Mouse (Mus musculus): ENCODE measurements at regions not wholly inside any gene's neighbourhood (a gene's known extent, or its start where the extent isn't known, plus 50 kb on each side); places are given as distances from the start of the nearest gene placed in this dataset.

DNA sequence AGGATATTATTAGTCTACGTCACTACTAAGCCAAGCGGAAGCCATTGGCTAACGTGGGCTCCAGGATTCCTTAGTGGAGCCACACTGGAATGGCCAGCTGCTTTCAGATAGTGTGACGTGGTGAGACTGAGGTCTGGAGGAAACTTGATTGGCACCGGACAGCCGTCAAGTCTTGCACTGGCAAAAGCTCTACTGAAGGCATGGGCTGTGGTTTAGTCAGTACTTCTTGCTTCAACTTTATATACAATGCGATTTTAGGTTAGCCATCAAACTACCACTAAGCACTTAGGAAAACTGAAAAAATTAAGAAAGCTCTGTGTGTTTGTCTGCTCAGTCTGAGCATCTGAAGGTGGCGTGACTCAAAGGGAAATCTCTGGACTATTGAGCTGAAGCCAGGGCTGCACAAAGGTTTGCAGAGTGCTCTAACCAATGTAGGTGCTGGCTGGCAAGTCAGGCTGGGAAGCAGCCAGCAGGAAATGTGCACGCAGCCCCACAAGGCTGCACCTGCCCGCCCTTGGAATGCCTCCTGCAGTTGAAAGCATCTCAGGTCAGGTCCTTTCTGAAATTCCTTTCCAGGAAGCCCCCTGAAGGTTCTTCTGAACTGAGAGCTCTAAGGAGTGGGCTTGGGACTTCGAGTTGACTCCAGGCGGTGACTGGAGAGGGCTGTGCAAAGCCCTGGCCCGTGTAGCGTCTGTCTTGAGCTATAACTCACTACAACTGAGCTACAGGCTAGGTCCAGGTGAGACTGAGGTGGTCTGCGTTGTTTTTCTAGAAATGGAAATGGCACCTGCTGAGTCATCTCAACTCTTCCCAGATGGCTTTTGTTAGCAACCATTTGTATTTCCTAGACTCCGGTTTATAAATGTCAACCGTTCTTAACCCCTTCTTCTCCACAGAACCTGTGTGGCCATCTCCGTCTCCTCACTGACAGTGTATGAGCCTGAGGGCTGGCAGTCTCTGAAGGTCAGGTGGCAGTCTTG, 172.2 kb upstream of the Id2 start:
- DNase-seq (ENCODE audit: low spot score in 2 of 2) = no peak

DNA sequence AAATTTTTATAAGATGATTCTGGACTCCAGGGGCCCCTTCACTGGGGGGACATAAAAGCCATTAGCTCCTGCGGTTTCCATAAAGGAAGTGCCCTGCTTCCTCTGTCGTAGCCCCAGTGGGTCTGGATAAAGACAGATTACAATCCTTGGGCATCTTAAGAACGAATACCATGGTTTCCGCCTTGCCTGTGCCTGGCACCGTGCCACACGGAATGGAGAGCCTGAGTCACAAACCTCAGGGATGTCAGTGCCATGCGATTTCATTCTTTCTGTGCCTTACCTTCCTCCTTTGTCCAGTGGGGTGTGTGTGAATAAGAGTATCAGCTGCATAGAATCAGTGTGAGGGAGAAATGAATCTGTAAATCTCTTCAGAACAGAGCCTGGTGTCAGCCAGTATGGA, 171.4 kb upstream of the Id2 start:
- DNase-seq (ENCODE audit: low spot score in 2 of 2) = no peak

DNA sequence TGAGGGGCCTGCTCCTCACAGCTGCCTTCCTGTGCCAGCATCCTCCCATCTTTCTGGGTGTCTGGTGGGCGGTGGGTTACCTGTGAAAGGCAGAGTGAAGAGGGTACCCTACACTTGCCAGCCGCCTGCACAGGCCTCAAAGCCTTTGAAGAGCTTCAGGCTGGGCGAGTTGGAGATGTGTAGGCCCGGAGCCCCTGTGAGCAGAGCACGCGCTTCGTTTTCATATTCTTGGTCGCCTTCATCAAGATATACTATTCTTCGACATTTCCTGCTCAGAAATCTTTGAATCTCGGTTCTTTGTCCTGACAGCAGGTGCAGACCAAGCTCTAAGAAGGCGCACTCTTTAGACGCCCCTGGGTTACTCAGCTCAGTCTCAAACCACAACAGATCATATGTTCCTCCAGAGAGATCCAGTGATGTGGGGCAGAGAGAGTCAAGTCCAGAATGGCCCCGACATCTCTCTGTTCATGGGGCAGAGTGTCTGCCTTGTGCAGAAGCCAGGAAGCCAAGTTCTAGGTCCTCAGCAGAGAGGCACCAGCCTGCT, 170.7 kb upstream of the Id2 start:
- DNase-seq (ENCODE audit: low spot score in 2 of 2) = no peak

DNA sequence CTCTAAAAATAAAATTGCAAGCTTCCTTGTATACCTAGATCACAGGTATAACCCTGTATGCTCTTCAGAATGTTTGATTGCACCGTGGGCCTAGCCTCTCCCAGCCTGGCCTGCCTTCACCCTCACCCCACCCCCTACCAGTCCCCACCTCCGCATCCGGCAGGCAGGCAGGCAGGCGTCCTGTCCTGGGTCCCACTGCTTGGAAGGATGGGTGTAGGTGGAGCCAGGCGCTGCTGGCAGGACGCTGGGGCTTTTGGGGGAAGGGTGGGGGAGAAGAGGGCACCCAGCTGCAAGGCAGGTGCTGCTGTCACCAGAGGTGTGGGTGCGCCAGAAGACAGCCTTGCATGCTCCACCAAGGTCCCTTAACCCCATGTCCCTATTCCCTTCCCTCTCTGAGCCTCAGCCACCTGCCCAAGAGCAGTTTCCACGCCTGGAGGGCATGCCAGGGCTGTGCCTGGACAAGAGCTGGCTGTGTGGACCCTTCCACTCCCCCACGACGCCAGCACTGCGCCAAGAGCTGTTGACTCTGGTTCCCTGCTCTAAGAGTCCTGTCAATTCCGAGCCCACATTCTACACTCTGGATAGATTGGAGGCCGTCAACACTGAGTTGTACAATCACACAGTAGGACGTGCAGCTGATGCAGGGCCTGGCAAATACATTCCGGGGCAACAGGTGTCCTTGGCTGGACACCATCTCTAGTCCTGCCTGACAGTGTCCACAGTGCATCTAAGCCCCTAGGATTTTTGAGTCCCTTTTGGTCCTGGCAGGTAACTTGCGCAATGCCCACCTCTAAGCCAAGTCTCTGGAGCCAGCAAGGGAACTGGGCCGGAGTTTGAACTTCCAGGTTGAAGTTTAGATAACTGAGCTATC, 170.0 kb upstream of the Id2 start:
- no peak for DNase-seq (ENCODE audit: low spot score in 2 of 2)

DNA sequence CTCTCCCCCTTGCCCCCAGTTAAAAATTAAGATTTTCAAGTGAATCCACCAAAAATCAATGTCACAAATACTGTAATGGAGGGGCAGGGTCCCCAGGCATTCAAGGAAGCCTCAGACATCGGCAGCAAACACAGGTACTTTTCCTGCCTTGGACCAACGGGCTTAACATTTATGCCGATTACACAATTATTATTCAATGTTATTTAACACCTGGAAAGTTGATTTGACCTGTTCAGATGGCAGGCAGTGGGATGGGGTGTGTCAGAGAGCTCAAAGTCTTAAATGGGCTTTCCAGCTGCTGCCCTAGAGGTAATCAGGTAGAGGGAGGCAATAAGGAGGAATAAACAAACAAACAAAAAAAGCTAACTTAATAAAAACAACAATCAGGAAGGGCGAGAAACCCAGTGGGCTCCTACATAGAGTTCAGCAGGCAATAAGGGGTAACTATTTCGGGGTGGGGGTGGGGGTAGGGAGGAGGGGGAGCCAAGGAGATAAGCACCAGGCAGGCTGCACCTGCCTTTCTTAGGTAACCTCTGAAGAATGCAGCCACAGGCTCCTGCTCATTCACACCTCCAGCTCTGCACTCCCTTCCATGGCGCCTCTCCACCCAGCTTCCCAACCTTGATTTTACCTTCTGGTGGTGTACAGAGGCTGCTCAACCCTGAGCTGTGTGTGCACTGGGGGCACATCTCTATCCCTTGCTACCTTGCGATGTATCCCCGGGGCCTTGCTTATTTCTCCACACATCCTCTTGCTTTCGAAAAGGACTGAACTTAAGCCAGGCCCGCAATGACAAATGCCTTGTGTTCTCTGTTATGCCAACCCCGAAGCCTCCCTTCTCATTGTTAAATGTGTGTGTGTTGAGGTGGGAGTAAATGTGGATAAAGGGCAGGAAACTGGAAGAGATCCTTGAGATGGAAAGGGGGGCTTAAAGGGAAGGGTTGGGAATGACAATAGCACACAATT, 168.9 kb upstream of the Id2 start:
- DNase-seq (ENCODE audit: low spot score in 2 of 2) = no peak

DNA sequence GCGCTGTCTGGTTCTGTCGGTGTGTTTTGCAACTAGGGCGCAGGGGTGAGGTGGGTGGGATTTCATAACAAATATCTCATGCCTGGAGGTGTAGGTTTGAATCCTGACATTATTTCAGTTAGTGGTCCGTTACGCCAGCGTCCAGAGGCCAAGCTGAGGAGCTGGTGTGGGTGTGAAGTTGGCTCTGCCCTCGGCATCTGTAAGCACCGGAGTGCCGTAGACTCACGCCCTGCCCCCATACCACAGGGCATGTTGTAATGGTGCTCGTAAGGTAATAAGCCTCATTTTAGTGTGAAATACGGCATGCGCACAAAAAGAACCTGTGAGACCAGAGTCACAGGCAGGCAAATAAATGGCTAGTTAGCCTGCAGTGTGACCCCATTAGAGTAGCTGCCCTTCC, 168.1 kb upstream of the Id2 start:
- DNase-seq (ENCODE audit: low spot score in 2 of 2) = no peak

DNA sequence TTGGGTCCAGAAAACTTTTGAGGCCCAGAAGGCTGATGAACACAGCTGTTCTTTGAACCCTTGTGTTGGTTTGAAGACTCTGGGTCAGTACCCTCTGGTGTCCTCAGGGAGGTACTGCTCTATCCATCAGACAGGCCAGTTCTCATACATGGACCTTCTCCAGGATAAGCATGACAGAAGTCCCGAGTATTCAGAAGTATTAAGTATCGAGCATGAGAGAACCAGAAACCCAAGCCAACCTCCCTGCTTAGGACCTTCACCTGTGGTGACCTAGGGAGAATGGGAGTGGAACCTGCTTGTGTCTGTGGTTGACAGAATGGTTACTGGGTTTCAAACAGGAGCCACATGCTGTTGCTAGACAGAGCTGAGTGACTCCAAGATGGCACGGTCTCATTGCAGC, 167.5 kb upstream of the Id2 start:
- DNase-seq (ENCODE audit: low spot score in 2 of 2) = no peak

DNA sequence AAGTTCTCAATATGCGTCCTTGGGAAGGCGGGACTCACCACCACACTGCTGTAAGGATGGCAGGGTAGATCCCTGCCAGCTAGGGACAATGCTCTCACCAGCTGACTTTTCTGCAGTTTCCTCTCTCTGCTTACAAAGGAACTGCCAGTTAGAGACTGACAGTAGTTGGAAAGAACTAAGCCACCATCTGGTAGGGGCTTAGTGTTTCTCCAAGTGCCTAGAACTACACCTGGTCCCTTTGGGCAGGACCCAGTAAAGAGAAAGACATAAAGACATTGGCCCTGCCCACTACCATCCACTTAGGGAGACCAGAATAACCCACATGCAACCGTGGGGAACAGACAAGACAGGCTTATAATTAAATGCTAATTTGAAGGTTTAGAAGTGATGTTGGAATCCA, 165.5 kb upstream of the Id2 start:
- no peak for DNase-seq (ENCODE audit: low spot score in 2 of 2)

DNA sequence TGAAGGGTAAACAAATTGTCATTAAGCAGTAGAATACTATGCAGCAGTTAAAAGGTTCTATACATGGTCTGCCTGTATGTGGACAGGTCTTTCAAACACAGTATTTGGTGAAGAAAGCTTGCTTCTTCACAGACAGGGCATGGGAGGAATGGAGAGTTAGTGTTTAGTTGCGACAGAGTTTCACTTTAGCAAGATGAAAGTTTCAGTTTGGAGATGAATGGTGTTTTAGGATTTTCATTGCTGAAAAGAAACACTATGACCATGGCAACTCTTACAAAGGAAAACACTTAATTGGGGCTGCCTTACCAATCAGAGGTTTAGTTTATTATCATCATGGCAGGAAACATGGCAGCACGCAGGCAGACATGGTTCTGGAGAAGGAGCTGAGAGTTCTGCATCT, 162.2 kb upstream of the Id2 start:
- DNase-seq (ENCODE audit: low spot score in 2 of 2) = no peak

DNA sequence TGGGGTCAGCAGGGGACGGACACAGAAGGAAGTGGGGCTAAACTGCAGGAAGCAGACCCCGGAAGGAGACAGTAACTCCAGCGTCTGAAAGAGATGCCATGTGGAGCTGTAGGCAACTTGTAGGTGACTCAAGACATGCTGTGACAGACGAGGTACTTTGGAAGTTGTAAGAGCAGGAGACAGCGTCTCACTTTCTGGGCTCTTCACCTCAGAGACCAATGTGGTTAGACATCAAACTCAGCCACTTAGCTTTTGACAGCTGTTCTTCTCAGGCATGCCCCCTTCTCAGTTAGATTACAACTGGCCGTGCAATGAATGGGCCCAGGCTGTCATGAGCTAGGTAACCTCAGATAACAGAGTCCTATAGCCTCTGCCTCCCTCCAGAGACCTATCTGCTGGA, 159.3 kb upstream of the Id2 start:
- DNase-seq (ENCODE audit: low spot score in 2 of 2) = no peak

DNA sequence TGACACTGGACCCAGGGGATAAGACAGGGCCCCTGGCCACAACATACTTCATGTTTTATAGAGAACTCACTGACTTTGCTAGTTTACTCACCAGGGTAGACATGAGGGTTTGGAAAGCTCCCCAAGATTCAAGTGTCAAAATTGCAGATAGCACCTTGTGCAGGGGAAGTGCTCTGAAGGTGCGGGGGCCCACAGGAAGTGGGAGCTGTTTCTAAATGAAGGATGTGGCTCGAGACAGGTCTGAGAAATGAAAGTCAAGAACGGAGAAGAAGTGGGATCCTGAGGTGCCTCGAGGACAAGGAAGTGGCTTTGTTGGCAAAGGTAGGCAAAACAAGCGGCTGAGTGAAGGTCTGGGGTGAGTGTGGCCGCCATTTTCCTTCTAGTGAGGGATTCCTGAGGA, 157.8 kb upstream of the Id2 start:
- no peak for DNase-seq (ENCODE audit: low spot score in 2 of 2)

DNA sequence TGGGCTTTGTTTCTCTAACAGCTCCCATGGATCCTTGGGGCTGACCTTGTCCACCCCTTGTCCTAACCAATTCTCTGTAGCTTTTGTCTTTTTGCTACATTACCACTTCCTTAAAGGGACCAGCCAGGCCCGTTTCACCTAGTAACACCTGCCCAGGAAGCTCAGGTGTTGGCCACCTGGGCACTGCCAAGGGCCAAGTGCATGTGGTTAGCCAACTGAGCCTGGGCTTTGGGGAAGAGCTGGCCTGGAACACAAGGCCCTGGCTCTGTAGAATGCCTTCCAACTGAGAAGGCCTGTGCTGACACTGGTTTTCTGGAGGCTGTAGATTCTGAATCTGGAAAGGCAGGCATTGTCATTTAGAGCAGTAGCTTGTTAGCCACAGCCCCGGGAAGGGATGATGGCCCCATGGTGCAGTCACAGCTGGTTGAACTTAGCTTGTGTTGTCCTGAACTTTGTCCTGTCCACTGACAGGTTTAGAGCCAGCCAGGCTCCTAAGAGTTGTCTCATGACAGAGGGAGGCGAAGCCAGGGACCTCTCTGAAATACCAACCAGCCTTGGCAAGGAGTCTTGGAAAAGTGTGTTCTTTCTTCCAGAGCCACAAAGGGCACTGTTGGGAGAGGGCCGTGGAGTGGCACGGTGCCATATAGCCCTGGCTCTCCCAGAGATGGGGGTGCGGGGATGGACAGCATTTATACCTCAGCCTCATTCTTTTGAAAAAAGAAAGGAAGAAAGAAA, 156.0 kb upstream of the Id2 start:
- DNase-seq (ENCODE audit: low spot score in 2 of 2) = no peak

DNA sequence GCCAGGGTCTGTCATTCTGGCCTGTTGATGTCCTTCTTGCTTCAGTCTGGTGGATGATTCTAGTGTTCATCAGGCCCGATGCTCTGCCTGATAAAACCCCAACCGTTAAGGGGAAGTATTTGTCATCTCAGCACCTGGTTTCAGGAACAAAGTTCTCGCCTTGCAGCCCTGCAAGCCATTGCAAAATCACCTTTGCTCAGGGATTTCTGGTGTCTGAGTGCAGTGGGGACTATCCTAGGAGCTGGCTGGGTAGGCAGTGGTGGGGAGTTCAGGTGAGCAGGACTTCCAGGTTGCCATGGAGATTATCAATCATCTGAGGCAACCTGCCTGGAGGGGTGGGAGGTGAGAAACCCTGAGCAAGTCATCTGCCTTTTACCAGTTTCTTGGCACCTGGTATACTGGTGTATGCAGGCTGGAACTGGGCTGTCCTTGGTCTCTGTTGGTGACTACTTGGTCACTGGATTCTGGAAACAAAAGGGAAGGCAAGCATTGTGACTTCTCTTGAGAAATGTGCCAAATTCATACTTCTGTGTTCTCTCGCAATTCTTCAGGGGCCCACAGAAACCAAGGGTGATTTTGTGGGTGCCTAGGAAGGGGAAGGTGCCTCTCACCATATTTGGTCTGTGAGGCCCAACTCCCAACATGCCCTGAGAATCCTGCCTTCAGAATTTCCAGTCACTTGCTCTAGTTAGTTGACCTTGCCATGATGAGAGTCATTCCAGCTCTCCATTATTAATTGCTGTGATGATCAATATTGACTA, 154.7 kb upstream of the Id2 start:
- no peak for DNase-seq (ENCODE audit: low spot score in 2 of 2)

DNA sequence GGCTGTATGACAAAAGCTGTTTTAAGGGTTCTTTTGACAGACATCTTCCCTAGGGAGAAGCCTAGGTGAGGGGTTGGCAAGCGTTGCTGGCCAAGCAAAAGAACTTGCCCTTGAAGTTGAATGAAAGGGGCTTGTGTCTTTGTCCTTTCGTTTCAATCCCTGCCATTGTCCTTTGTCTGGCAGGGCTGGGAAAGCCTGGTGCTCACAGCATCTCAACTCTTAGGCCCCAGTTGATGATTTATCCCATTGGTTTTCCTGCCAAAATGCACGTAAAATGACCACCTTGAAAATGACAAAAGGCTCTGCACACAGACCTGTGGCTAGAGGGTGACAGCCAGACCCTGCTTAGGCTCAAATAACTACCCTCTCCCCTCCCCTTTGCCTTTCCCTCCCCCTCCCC, 153.9 kb upstream of the Id2 start:
- no peak for DNase-seq (ENCODE audit: low spot score in 2 of 2)

DNA sequence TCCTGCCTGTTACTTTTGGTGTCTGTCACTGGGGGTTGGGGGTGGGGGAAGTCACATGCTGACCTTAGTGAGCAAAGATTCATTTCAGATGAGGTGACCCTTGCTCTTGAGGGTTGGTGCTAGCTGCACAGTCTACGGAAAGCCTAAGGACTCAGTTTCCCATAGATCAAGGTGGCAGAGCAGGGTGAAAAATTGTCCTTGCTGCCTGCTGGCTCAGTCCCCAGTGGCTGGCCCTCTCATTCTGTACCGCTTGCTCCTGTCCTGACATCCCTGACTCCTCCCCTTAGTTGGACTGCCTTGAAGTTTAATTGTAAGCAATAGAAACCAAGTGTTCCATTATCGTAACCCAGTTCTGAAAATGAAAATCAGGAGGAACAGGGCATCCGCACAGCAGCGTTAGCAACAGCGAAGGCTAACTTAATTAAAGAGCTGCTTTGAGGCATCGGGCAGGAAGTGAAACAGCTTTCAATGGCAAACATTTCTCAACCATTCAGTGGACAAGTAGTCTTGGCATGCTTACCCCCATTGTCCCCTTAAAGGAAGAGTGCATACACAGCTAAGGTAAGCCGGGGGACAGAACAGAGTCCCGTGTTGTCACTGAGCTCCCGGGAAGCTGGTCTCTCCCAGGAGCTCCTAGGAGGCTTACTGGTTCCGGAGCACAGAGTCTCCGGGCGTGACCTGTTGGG, 151.9 kb upstream of the Id2 start:
- no peak for DNase-seq (ENCODE audit: low spot score in 2 of 2)

DNA sequence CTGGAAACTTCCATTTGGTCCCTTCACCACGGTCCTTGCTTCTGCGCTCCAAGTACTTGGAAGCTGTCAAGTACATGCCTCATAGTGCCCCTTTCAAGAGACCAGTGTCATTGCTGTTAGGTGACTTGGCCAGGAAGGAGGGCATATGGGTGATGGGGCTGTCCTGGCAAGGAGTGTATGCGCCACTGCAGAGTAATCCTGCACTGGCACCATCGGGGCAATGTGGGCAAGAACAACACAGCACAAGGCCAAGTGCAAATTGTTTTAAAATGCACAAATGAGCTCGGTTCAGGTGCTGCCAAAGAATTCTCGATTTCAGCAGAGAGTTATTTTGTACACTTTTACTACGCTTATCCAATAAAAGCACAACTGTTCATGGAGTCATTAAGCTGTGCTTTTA, 149.6 kb upstream of the Id2 start:
- no peak for DNase-seq (ENCODE audit: low spot score in 2 of 2)

DNA sequence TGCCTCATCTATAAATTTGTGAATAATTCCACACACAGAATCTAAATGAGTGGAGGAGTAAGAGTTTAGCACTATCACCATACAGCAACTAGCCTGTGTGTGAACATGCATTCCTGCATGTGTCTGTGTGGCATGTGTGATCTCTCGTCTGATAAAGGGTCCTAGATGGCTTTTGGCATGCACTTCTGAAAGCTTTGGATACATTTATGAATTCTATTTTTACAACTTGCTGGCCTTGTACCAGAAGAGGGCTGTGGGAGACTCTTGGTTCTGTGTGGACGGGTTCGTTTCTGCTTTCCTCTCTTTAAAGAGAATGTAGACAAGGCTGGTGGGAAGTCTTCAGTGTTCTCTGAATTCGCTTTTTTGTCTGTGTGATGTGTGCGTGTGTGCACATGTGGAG, 148.7 kb upstream of the Id2 start:
- no peak for DNase-seq (ENCODE audit: low spot score in 2 of 2)

DNA sequence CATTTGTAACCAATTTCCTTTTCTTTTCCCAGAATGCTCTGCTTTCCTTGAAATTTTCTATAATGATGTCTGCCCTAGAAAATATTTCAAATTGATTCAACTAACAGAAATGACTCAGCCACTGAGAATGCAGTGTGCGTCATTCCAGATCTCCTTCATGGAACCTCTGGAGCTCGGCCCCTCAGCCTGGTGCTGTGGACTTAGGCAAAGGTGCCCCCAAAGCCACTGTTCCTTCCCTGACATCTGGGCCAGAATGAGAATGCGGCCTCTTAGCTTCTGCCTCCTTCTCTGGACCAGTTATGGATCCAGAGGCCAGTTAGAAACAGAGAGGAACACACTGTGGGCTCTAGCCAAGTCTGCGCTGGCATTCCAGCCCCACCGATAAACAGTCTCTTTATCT, 148.3 kb upstream of the Id2 start:
- DNase-seq (ENCODE audit: low spot score in 2 of 2) = no peak

DNA sequence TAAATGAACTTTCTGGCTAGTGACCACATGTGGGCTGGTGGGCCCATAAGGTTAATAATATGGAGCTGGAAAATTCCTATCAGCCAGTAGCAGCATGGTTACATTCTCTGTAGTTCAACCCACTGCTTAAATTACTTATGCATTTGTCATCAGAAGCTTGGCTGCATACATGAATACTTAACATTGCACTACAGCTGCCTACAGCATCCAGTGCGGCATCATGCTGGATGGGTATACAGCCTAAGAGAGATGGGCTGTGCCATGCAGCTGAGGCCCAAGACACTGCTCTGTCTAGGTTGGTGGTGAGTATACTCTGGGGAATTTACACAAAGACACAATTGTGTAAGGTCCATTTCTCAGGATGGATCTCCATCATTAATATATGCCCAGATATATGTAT, 147.7 kb upstream of the Id2 start:
- DNase-seq (ENCODE audit: low spot score in 2 of 2) = no peak
